Mouse (Mus musculus) left cerebral cortex, postnatal 25 days (tissue): Measurements from ENCODE around the gene Zc3h10. TPM values are rescaled to one million over a fixed set of nuclear protein-coding genes. Genes with fewer than 3 reads are reported as not detected.
A peak's percentile ranks its signal among the peaks of the same experiment; 100 is the strongest.
"Not testable (repeated sequence)": the region's sequence is repeated elsewhere in the genome, so short reads cannot be mapped to it uniquely, and the experiment has no call there.

Experiments
- DNase-seq, 2 experiments: peaks; one replicate each; pipeline ENCODE4 v3.0.0; 2022; ENCODE audit warnings: low spot score in 2 of 2, mixed read lengths in 1 of 2
- intact Hi-C: fragments of 180-260 bp; cut with DNase I; formaldehyde crosslinking; loops from one replicate; pipeline ENCODE4 v1.15.1; 2025
- total RNA-seq, 2 experiments: library from RNA; stranded (reverse); gene quantifications; 2 replicates each; pipeline ENCODE4 v1.2.3; 2021

Zc3h10 gene
- total RNA-seq, 2 experiments from 2014 or later, result 13.2 to 13.5 TPM

DNA sequence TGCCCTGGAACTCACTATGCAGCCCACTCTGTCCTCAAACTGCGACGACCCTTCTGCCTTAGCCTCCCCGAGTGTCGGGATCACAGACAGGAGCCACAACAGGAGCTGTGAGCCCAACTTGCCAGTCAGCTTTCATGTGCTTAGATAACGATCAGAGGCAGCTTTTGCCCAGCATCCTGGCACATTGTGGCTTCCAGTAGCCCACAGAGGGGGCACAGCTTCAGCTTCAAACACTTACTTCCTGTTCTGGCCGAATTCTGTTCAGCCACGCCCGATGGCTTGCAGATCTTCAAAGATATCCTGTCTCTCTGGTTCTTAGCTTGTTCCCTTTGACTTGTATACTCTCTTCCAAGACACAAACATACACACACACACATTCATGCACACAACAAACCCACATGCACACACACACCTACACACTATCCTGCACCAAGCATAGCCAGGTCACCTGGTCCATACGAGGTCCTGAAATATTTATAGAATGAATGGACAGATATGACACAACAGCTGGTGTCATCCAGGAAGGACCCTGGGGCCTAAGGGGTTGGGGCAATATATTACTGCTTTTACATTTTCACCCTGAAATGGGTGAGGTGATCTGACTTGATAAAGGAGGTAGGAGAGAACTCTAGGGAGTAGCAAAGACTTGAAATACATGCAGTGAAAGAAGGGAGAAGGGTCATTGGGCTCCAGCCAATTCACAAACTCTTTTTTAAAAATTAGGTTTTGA is 42.8 kb downstream of the Zc3h10 start:
- no peak for DNase-seq
- intact Hi-C loops, result no loop called here

DNA sequence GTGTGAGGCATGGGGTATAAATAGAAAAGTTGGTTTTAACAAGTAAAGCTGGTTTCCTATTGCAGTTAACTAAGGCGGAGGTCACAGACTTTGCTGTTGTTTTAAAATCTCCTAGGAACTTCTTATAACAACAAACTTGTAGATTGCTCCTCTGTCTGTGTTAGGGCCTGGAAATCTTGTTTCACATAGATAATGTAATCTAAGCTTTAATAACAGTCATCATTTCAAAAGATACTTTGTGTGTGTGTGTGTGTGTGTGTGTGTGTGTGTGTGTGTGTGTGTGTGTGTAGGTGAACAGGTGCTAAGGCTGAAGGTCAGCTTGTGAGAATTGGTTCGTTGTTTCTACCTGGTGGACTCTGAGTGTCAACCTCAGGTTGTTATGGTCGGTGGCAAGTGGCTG is 43.6 kb downstream of the Zc3h10 start:
- intact Hi-C loops, result no loop called here
- no peak for DNase-seq

DNA sequence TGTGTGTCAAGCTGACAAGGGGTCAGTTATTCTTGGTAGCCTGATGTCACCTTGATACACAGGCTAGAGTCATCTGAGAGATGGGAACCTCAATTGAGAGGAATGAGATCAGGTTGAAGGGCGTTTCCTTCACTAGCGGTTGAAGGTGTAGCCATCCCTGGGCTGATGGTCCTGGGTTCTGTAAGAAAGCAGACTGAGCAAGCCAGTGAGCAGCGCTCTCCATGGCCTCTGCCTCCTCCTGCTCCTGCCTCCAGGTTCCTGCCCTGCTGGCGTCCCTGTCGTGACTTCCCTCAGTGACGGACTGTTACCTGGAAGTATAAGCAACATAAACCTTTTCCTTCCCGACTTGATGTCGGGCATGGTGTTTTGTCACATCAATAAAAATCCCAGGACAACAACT is 44.0 kb downstream of the Zc3h10 start:
- intact Hi-C loops, result no loop called here
- DNase-seq, result no peak

DNA sequence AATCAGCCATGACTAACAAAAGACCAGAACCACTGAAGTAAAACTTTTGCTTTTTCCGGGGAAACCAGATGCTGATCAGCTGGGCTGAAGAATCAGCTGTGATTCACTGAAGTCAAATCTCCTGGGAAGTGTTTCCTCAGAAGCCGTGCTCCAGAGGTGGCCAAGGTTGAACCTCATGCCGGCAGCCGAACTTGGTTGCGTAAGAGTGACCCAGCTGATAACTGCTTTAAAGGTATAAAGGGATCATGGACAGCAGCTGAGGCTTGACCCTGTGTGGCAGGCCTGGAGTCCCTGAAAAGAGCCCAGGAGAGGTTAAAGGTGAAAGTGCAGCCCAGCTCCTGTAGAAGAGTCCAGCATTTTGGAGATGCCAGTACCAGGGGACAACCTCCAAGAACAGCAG is 45.2 kb downstream of the Zc3h10 start:
- no peak for DNase-seq
- intact Hi-C loops, result no loop called here

DNA sequence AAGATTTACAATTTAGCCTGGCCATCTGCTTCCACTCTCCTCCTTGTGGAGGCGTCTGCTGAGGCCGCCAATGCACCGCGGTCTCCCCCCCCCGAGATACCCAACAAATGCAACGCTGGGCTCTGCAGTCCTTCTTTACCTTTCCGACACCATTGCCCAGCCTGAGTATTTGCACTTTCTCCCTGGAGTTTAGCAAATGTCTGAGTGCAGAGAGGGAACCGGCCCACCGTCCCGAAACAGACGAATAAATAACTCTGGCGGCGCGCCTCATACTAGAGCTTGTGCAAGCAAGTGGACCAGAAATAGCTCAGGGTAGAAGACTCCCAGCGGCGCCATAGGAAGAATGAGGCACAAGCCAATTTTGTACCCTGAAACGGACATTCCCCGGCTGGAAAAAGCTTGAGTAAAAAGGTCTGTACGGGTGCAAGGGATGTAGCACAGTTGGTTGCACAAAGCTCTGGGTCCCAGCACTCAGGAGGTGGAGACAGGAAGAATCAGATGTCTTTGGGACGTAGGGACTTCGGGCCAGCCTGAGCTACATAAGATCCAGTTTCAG is 48.4 kb downstream of the Zc3h10 start:
- DNase-seq, result peak; percentile 60 to 70
- intact Hi-C loops, result loop anchor here (2.0 kb wide), 1 partner anchor 26 kb away; the partner anchor contains the start of gene Esyt1

DNA sequence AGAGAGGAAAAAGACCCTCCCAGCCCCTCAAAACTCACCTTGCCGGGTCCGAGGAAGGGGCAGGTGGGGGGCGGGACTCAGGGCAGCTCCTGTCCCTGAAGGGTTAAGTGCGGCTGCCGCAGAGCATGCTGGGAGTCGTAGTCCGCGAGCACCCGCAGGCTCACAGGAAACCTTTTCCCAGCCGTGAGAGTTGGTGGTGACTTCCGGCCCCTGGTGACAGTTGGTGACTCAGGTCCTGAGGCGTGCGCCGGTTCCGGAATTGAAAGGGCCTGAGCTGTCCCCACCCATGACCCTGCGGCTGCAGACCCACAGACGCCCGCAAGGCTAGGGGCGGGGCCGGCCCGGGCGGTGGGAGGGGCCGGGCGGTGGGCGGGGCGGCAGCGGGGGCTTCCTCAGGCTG is 49.0 kb downstream of the Zc3h10 start, which contains the start of gene Myl6b:
Gene Myl6b, minus strand, starts transcription at position 96 of the 400 bp plus-strand sequence.
- peak; percentile 92 to 98 for DNase-seq
- intact Hi-C loops, result loop anchor here (2.0 kb wide), 1 partner anchor 26 kb away; the partner anchor contains the start of gene Esyt1

DNA sequence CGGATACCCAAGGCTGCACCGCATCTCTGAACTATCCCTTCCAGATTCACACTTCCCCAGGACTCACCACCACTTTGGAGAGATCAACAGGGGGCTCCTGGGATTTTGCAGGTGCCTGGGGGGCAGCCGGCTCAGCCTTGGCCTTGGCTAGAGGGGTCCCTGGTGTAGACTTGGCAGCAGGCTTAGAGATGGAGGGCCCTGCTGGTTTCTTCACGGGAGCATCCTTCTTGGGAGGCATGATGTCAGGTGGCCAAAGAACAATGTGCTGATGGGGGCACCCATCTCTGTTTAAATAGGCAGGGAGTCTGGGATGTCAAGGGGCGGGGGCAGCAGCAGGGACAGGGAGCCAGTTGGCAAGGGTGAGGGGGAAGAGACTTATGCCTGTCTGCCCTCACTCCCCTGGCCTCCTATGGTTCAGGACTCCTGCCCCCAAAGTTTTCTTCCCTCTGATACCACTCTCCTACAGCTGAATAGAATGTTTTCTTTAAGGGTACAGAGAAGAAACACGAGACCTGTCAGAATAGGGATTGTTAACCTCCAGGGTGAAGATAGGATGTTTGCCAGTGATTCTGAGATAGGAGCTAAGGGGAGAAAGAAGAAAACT is 50.3 kb downstream of the Zc3h10 start:
- intact Hi-C loops, result no loop called here

DNA sequence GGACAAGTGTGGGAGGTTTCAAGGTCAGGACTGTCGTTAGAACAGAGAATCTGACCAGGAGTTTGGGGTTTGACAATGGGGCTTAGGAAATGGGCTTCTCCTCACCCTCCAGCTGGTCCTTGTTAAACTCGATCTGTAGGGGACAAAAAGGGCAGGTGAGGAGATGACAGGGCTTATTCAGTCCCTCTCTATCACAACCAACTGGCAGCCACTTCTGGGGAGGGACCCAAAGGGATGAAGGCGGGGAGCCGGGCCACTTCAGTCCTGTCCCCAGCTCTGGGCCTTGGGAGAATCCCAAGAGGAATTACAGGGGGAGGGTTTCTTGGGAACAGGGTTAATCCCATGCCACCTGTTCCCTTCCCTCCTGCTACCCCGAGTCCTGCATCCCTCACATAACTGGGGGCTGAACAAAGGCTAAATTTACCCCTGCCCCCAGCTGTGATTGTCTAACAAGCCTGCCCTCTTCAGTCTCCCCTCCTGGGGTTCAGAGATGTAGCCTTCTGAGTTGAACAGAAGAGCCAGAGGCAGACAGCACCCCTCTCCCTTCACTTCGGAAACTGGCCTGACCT is 51.0 kb downstream of the Zc3h10 start:
- no peak for DNase-seq
- intact Hi-C loops, result no loop called here

More for the DNA sequence above, 50.3 kb downstream of the Zc3h10 start:
- no peak for DNase-seq

DNA sequence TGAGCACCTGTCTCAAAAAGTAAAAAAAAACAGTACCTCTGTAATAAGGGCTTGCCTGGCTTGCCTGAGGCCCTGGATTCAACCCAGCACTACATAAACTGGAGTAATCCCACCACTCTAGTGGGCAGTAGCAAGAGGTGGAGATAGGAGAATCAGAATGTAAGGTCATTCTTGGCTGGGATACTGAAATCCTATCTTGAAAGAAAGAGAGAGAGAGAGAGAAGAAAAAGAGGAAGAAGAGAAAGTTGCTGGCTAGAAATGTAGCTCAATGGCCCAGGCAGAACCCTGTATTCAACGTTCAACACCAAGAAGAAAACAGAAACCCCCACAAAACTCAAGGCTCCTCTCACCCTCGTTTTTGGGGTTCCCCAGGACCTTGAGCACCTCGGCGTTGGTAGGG is 51.7 kb downstream of the Zc3h10 start:
- no peak for DNase-seq
- intact Hi-C loops, result loop anchor here (2.0 kb wide), 1 partner anchor 51 kb away; the partner anchor contains the start of gene Zc3h10

DNA sequence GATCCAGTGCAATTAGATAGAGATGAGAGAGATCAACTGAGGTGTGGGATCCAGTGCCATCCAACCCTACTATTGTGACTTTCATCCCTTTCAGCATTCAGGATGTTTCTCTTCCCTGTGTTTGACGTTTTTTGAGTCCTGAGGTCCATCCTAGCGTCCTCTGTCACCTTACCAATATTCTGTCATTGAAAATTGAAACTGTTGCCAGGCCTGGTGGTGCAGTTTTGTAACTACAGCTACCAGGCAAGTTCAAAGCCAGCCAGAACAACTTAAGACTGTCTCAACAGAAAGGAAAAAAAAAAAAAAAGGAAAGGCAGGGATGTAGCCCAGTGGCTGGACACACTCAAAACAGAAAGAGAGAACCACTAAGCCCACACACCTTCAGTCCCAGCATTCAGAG is 52.3 kb downstream of the Zc3h10 start:
- intact Hi-C loops, result loop anchor here (2.0 kb wide), 1 partner anchor 52 kb away; the partner anchor contains the start of gene Zc3h10
- DNase-seq, result no peak

DNA sequence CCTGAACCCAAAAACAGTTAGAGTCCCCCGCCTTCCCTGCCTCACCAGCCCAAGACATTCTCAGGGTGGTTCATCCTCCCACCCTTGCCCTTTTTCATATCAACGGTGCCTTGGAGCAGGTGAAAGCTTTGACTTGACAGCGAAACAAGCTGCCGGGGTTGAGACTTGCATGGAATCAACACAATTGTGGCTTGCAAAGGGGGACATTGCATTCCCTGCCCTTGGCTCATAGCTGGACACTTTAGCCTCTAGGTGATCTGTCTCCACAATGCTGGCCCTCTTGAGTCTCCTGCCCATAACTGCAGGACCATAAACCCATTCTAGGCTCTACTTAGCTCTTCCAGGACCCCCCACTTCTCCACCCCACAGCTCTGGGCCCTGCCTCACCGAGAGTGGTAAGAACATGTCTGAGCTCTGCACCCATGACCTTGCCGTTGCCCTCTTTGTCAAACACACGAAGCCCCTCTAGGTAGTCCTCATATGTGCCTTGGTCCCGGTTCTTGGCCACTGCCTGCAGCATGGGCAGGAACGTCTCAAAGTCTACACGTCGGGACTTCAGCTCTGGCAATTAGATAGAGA is 52.8 kb downstream of the Zc3h10 start:
- intact Hi-C loops, result loop anchor here (2.0 kb wide), 1 partner anchor 52 kb away; the partner anchor contains the start of gene Zc3h10
- DNase-seq, result peak in 1 of 2 experiments; percentile 13

DNA sequence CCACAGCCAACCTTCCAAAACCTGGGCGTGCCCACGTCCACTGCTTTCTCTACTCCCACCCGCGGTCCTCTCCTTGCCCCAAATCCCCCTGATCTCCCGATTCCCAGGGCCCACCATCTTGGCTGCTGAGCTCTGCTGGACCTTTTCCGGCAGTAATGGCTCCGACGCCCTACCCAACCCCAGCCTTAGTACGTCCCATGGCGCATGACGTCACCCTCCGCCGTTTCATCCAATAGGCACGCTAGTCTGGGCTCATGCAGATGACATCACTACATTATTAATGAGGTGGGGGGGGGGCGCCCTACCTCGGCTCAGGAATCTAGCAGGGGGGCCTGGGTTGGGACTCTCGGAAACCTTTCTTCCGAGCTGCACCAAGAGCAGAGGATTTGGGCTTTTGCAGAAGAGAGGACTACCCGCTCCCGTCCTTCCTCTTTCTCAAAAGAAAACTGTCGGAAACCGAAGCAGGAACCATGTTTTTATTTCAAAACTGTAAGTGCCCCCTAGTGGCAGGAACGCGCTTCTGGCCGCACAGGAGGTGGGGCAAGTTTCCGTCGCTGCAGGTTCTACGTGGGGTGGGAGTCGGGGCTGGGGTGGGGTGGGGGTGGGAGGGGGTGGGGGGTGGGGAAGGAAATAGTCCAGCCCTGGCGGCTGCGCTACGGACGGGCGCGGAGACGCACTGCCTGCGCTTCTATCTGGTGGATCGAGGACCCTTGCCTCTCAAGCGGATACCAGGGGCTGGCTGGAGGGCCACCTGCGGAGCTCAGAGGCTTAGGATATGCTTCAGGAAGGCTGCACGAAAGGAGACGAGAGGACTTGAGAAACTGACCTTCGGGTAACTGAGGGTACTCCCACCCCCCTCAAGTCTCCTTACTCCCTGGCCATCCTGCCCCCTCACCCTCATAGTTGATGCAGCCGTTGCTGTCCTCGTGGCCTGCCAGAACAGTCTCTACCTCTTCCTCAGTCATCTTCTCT is 53.6 kb downstream of the Zc3h10 start, which contains the start of gene Myl6:
Gene Myl6, minus strand, starts transcription at position 451 of the 972 bp plus-strand sequence.
- intact Hi-C loops, result loop anchor here (2.0 kb wide), 1 partner anchor 53 kb away; the partner anchor contains the start of gene Zc3h10
- peak; percentile 98 to 99 for DNase-seq

DNA sequence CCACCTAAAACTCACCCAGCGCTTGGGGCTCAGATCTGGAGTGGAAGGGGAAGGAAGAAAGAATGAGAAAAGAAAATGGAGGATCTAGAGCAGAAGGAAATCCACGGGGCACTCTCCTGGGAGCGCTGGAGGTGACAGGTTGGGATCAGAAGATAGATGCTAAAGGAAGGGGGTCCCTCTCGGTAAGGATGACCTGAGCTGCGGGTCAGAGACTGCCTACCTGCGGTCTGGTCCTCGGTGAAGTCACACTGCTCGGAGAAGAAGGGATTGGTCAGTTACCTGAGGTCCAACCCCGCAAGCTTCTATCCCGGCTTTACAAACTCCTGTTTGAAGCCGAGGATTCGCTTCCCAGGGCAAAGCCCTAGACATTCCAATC is 54.3 kb downstream of the Zc3h10 start:
- intact Hi-C loops, result no loop called here

DNA sequence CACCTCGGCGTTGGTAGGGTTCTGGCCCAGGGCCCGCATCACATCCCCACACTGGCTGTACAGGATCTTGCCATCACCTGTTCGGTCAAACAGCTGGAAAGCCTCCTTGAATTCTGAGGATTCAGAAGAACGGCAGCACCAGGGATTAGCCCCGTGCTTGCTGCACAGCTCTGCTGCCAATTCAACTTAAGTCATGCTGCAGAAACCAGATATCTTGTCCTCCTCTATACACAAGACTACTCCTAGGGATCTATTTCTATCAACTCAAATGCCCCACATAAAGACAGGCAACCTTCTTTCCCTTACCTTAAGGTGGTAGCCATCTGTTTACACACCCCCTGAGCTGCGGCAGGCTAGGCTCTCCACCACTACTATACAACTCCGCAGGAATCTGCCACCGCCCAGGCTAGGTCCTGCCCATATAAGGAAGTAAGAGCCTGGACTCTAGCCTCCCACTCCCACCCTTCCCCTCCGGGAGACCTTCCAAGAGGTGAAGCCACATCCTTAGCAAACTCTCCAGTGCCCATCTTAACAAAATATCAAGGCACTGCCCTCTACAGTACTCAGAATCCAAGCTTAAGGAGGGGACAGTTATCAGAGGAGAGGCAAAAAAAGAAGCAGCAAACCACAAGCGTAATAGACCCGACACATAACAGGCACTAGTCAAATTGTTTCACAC is 54.8 kb downstream of the Zc3h10 start:
- intact Hi-C loops, result no loop called here
- peak; percentile 59 to 83 for DNase-seq

More for the DNA sequence above, 54.3 kb downstream of the Zc3h10 start:
- DNase-seq, result no peak

DNA sequence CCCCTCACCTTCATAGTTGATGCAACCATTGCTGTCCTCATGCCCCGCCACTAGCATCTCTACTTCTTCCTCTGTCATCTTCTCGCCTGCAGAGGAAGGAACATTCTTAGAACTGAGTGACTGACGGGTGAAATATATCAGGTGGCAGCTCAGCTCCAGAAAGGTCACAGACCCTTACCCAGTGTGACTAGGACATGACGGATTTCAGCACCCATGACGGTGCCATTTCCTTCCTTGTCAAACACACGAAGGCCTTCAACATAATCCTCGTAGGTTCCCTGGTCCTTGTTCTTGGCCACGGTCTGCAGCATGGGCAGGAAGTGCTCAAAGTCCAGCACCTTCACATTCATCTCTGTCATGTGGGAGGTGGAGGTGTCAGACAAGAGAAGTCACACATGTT is 55.5 kb downstream of the Zc3h10 start:
- DNase-seq, intact Hi-C loops: not testable (repeated sequence)
